29 mouse cellular contexts compared by ENCODE assay signal in genomic region chr1:189232829-189233228, GRCm38 (mm10).
A peak's percentile ranks its signal among the peaks of the same experiment; 100 is the strongest.
DNase-seq lines count a peak whose midpoint lies in the region; ATAC-seq and TF ChIP-seq lines count a peak whose summit lies in the region.
"Had no signal": no experiment of that assay in that cellular context is flagged by ENCODE, and none has a peak within 500 bp of the region (broad histone marks: within the 10 kb centered on the region; RNA-seq: fewer than 3 reads in every experiment).

No protein-coding gene starts in this region.

- H3K9me3 ChIP-seq in kidney, embryonic 14.5 days (ENCODE audit: control insufficient read depth, low read length): no peaks in the 10 kb centered on the region
- H3K9me3 ChIP-seq in lung, postnatal 0 days (ENCODE audit: low read length): no peaks in the 10 kb centered on the region
- H3K9me3 ChIP-seq: embryonic facial prominence, embryonic 12.5 days; heart, embryonic 12.5 days; hindbrain, embryonic 12.5 days; intestine, embryonic 15.5 days; neural tube, embryonic 12.5 days had no signal

- TF ChIP-seq POLR2A in kidney, adult 2 months (IDR thresholded peaks at IDR 0.05; ENCODE audit: low read depth, low read length): no peak
- TF ChIP-seq POLR2A in lung, adult 2 months (IDR thresholded peaks at IDR 0.05; ENCODE audit: borderline replicate concordance, extremely low read depth, low read depth, low read length): no peak

- H3K27ac ChIP-seq in kidney, adult 2 months (ENCODE audit: insufficient read depth, low read depth, low read length): no peak overlapping the region
- no peak overlapping the region for H3K27ac ChIP-seq in kidney, embryonic 14.5 days (ENCODE audit: low read depth, low read length)
- no peak overlapping the region for H3K27ac ChIP-seq in lung, postnatal 0 days (ENCODE audit: low read length)
- H3K27ac ChIP-seq: embryonic facial prominence, embryonic 12.5 days; gastrocnemius, adult 2 months; hindbrain, embryonic 12.5 days; hindbrain, postnatal 0 days; intestine, embryonic 15.5 days; liver, embryonic 14.5 days; neural tube, embryonic 12.5 days; stomach, postnatal 0 days had no signal

- no peak overlapping the region for H3K9ac ChIP-seq in kidney, embryonic 14.5 days (ENCODE audit: low read depth, low read length)
- H3K9ac ChIP-seq in lung, postnatal 0 days (replicated peaks; ENCODE audit: low read depth): no peak overlapping the region
- H3K9ac ChIP-seq: embryonic facial prominence, embryonic 12.5 days; heart, embryonic 12.5 days; hindbrain, embryonic 12.5 days; intestine, embryonic 15.5 days; liver, embryonic 14.5 days; neural tube, embryonic 12.5 days had no signal

- H3K4me2 ChIP-seq in kidney, embryonic 14.5 days (replicated peaks; ENCODE audit: low read depth, low read length): no peak overlapping the region
- H3K4me2 ChIP-seq in lung, postnatal 0 days (replicated peaks; ENCODE audit: low read depth, low read length): no peak overlapping the region
- H3K4me2 ChIP-seq: embryonic facial prominence, embryonic 12.5 days; heart, embryonic 12.5 days; hindbrain, embryonic 12.5 days; intestine, embryonic 15.5 days; midbrain, embryonic 11.5 days; neural tube, embryonic 12.5 days had no signal

- no peak overlapping the region for H3K4me3 ChIP-seq in kidney, adult 2 months (ENCODE audit: insufficient read depth, low read depth, low read length)
- H3K4me3 ChIP-seq in kidney, embryonic 14.5 days (ENCODE audit: low read length): no peak overlapping the region
- H3K4me3 ChIP-seq in lung, postnatal 0 days (ENCODE audit: low read depth, low read length): no peak overlapping the region
- H3K4me3 ChIP-seq in lung, adult 2 months (replicated peaks; ENCODE audit: extremely low read depth, low read depth, low read length): no peak overlapping the region
- H3K4me3 ChIP-seq: embryonic facial prominence, embryonic 12.5 days; gastrocnemius, adult 2 months; heart, embryonic 12.5 days; hindbrain, embryonic 12.5 days; intestine, embryonic 15.5 days; myocyte; neural tube, embryonic 12.5 days had no signal

- intact Hi-C loops in heart, postnatal 14 days (cut with DNase I): no loop called here

- TF ChIP-seq EP300 in lung, postnatal 0 days (IDR thresholded peaks at IDR 0.05): peak; percentile 63

- peak; percentile 90 for DNase-seq in heart, adult 11 months
- DNase-seq in heart, postnatal 14 days: no peak
- DNase-seq in kidney, adult 2 months: peak; percentile 8
- DNase-seq in lung, postnatal 0 days (ENCODE audit: low spot score): peak; percentile 69
- no peak for DNase-seq in lung, adult 2 months
- DNase-seq in NIH3T3 (ENCODE audit: low read depth): peak; percentile 41
- DNase-seq in urinary bladder, adult 18-20 months (ENCODE audit: low spot score in 2 of 2): no peak
- DNase-seq: adrenal gland, postnatal 14 days; cerebellum, adult 11-12 months; cerebellum, adult 9-11 months; embryo, embryonic 11 days; gastrocnemius, adult 2 months; gastrocnemius, postnatal 36 days; kidney, postnatal 10 days; liver; right cerebral cortex, adult 18-20 months had no signal

- WGBS in kidney, adult 2 months: 63% methylated on average over 6 of the region's 6 CpGs
- WGBS in kidney, embryonic 14.5 days: 80% methylated on average over 6 of the region's 6 CpGs
- WGBS in lung, postnatal 0 days: 40% methylated on average over 6 of the region's 6 CpGs
- 37% methylated on average over 6 of the region's 6 CpGs for WGBS in lung, adult 2 months

- no peak for TF ChIP-seq CTCF in kidney, adult 2 months (conservative IDR thresholded peaks at IDR 0.05; ENCODE audit: insufficient read depth, insufficient read length, low read depth, low read length)
- TF ChIP-seq CTCF in lung, postnatal 0 days (IDR thresholded peaks at IDR 0.05): no peak
- TF ChIP-seq CTCF in lung, adult 2 months (IDR thresholded peaks at IDR 0.05; ENCODE audit: insufficient read depth, low read length): no peak

- H3K36me3 ChIP-seq in kidney, adult 2 months (ENCODE audit: control insufficient read depth, insufficient read depth, low read length): no peaks in the 10 kb centered on the region
- no peaks in the 10 kb centered on the region for H3K36me3 ChIP-seq in kidney, embryonic 14.5 days (ENCODE audit: control insufficient read depth, insufficient read depth, low read length)
- H3K36me3 ChIP-seq in lung, postnatal 0 days (ENCODE audit: insufficient read depth, low read length): no peaks in the 10 kb centered on the region
- H3K36me3 ChIP-seq: embryonic facial prominence, embryonic 12.5 days; heart, embryonic 12.5 days; hindbrain, embryonic 12.5 days; intestine, embryonic 15.5 days; neural tube, embryonic 12.5 days had no signal

- ATAC-seq in kidney, embryonic 14.5 days (ENCODE audit: low FRiP score, low TSS enrichment): no peak
- ATAC-seq in lung, postnatal 0 days: peak; percentile 47
- ATAC-seq: forebrain, embryonic 14.5 days; hindbrain, postnatal 0 days; intestine, embryonic 15.5 days; midbrain, embryonic 16.5 days had no signal

- H3K4me1 ChIP-seq in kidney, adult 2 months (ENCODE audit: control insufficient read depth, insufficient read depth, low read length): no peaks in the 10 kb centered on the region
- H3K4me1 ChIP-seq in kidney, embryonic 14.5 days (ENCODE audit: control insufficient read depth, insufficient read depth, low read length): 0 out of 2 replicates have a peak, but pooled peaks cover 3% of the 10 kb centered on the region
- no peaks in the 10 kb centered on the region for H3K4me1 ChIP-seq in lung, postnatal 0 days (ENCODE audit: insufficient read depth, low read depth, low read length)
- H3K4me1 ChIP-seq in lung, adult 2 months (ENCODE audit: control insufficient read depth, insufficient read depth, low read length): no peaks in the 10 kb centered on the region
- H3K4me1 ChIP-seq: embryonic facial prominence, embryonic 12.5 days; intestine, embryonic 15.5 days had no signal

- H3K27me3 ChIP-seq in kidney, adult 2 months (replicated peaks; ENCODE audit: control insufficient read depth, insufficient read depth, low read length): no peaks in the 10 kb centered on the region
- H3K27me3 ChIP-seq in kidney, embryonic 14.5 days (ENCODE audit: control insufficient read depth, insufficient read depth, low read length): no peaks in the 10 kb centered on the region
- no peaks in the 10 kb centered on the region for H3K27me3 ChIP-seq in lung, postnatal 0 days (replicated peaks; ENCODE audit: insufficient read depth, low read length)
- H3K27me3 ChIP-seq: embryonic facial prominence, embryonic 12.5 days; heart, embryonic 12.5 days; hindbrain, embryonic 12.5 days; intestine, embryonic 15.5 days; neural tube, embryonic 12.5 days had no signal

Comparison
In these comparisons a context has a peak if more than half of its experiments do, and no peak if none do; other contexts are left out.
1. DNase-seq: peak in heart, adult 11 months (single experiment), kidney, adult 2 months (single experiment), lung, postnatal 0 days (single experiment) and NIH3T3 (single experiment); none in heart, postnatal 14 days (0 of 2), lung, adult 2 months (single experiment) and urinary bladder, adult 18-20 months (0 of 2).